Mouse (Mus musculus): ENCODE data around the gene Cib1.

Cib1 gene

DNA sequence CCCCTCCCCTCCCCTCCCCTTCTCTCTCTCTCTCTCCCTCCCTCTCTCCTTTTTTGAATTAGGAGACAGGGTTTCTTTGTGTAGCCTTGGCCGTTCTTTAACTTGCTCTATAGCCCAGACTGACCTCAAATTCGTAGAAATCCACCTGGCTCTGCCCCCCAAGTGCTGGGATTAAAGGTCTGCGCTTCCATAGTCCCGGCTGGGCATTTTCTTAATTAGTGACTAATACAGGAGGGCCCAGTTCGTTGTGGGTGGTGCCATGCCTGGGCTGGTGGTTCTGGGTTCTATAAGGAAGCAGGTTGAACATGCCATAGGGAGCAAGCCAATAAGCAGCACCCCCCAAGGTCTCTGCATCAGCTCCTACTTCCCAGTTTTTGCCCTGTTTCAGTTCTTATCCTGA lies 48.6 kb downstream of the Cib1 start:
- DNase-seq (ENCODE audit: low spot score), result no peak

DNA sequence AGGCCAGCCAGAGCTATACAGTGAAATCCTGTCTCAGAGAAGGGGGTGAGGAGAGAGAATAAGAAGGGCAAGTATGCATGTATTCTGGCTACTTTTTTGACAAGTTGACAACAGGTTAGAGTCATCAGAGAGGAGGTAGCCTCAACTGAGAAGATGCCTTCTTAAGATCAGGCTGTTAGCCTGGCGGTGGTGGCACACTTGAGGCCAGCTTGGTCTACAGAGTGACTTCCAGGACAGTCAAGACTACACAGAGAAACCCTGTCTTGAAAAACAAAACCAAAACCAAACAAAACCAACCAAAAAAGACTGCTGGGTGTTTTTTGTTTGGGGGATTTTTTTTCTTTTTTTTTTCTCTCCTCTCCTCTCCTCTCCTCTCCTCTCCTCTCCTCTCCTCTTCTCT lies 49.1 kb downstream of the Cib1 start:
- DNase-seq (ENCODE audit: low spot score), result no peak

DNA sequence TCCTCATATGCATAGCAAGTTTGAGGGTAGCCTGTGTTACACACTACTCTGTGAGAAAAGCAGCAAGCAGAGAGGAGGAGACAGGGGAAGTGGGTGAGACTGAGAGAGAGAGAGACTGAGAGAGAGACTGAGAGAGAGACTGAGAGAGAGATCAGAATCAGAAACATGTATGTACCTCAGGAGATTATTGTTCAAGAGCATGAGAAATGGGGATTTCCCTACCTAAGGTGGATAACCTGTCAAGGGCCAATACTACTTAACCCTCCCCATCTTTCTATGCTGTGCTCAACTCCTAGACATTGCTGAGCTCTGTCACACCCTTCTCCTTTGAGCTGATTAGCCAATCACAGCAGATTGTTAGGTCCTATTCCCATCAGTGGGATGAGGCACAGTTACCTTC lies 50.5 kb downstream of the Cib1 start:
- no peak for DNase-seq (ENCODE audit: low spot score)

DNA sequence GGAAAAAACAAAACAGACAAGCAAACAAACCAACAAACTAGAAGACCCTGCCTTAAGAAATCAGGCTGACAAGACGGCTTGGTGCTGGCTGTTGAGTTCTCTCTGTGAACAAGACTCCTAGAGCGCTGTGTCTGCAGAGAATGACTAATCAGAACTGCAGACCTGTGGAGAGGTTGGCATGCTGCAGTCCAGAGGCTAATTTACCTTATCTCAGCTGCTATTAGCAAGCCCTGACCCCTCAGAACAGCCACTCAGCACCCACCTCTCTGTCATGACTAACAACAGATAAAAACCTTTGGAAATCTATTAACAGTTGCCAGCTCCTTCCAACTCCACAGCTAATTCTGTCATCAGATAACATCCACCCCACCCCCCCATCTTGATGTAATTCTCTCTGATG lies 51.5 kb downstream of the Cib1 start:
- DNase-seq (ENCODE audit: low spot score), result no peak

DNA sequence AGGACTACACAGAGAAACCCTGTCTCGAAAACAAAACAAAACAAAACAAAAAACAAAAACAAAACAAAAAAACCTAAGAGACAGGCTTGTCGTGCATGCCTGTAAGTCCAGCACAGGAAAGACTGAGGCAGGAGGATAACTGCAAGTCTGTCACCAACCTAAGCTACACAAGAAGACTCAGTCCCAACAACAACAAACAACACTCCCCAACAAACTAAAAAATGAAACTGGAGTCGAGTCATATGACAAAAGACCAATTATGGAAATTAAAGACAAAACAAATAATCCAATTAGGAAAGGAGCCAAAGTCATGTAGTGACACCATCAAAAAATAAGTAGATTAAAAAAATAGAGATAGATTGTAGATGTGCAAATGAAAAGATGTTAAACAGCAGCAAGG lies 52.4 kb downstream of the Cib1 start:
- DNase-seq (ENCODE audit: low spot score), result no peak

DNA sequence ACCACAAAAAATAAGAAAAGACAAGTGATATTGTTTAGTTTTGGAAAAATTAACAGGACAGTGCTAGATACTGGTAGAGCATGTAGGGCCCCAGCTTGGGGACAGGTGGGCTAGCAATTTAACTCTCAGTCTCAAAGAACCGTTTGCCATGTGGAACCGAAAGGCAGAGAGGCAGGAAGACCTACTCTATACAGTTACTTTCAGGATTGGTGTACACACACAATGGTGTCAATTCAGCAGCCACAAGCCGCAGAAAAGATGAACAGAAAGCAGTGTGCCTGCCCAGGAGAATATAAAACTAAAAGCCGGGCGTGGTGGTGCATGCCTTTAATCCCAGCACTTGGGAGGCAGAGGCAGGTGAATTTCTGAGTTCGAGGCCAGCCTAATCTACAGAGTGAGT lies 52.8 kb downstream of the Cib1 start:
- DNase-seq (ENCODE audit: low spot score), result no peak

DNA sequence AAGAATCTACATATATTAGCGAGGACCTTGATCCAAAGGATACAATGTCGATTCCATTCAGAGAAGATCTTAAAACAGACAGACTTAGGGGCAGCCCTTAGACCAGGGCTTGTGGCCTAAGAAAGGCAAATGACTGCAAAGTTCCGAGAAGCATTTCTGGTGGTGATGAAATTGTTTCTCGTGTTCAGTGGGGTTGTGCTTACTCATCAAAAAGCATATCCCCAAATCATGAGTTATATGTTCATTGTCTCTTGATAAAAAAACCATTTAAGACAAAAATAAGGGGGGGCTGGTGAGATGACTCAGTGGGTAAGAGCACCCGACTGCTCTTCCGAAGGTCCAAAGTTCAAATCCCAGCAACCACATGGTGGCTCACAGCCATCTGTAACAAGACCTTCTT lies 53.3 kb downstream of the Cib1 start:
- no peak for DNase-seq (ENCODE audit: low spot score)

DNA sequence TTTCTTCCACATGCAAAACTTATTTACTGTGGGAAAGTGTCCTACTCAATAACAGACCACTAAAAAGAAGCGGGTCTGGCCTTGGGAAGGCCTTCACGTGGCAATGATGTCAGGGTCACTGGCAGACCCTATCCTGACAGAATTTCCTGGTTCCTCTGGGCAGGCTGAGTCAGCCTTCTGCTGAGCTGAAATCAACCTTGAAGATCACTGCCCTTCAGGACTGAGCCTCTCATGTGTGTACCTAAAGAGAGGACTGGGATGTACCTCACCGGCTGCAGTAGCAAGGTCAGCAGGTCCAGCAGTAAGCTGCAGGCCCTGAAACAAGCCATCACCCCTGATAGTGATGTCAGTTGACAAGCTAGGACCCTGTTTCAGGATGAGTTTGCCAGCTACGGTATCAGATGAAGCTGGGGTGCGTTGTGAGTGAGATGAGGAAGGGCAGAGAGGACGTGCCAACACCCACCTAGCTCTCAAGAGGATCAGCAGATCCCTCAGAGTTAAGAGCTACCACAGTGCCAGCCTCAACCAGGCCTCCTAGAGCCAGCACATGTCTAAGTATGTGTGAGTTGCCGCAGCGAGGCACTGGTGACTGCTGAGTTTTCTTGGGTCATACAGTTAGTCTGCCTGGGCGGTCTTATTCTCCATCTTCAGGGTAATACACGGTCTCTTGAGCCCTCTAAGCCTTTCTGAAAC lies 54.4 kb downstream of the Cib1 start:
- DNase-seq (ENCODE audit: low spot score), result no peak

DNA sequence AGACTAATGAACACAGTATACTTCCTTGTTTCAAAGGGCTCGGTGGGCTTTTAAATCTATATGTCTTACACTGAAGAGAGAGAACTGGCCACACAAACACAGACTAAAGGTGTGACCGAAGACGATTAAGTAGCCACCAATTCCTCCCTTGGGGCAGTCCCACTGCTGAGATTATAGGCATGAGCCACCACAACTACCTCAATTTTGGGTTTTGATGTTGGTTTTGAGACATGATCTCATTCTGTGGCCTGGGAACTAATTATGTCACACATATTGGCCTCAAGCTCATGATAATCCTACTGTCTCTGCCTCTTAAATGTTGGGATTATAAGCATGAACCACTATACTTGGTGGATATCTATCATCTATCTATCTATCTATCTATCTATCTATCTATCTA lies 55.2 kb downstream of the Cib1 start:
- no peak for DNase-seq (ENCODE audit: low spot score)

Measured in retina, embryonic 14.5 days (tissue).